Mouse (Mus musculus): ENCODE results near the gene Gid4.

GRCm38 (mm10) chr11:60416963-60417716, at the start of gene Gid4:
- no peak for TF ChIP-seq GATA1 (IDR thresholded peaks at IDR 0.05; ENCODE audit: borderline replicate concordance, low read length)
- no peak for TF ChIP-seq FLI1 (IDR thresholded peaks at IDR 0.05; ENCODE audit: low read length)

All from megakaryocyte, embryonic 14.5 days (primary cell).